In genomic region chr2:36021385-36022159, GRCm38 (mm10) we compare ENCODE assay signal across 8 mouse cellular contexts. TPM values are rescaled to one million over a fixed set of nuclear protein-coding genes. Genes with fewer than 3 reads are reported as not detected.
DNase-seq lines count a peak whose midpoint lies in the region; ATAC-seq and TF ChIP-seq lines count a peak whose summit lies in the region.

No protein-coding gene starts in this region.

- peak; percentile 67 for TF ChIP-seq CTCF in brain, embryonic 14.5 days (IDR thresholded peaks at IDR 0.05; ENCODE audit: borderline replicate concordance, extremely low read depth, insufficient read depth, insufficient read length)
- TF ChIP-seq CTCF in testis, adult 2 months (IDR thresholded peaks at IDR 0.05; ENCODE audit: control insufficient read depth, insufficient read depth, insufficient replicate concordance, low read depth, low read length), result peak; percentile 69; the same call in 1 of the 2 replicates

- H3K9me3 ChIP-seq in heart, embryonic 16.5 days (replicated peaks; ENCODE audit: control insufficient read depth, low read length), result no peaks in the 10 kb centered on the region
- no peaks in the 10 kb centered on the region for H3K9me3 ChIP-seq in liver, embryonic 12.5 days (replicated peaks)

- H3K9ac ChIP-seq in heart, embryonic 16.5 days (ENCODE audit: low read length), result no peak overlapping the region; the same call in 1 of the 2 replicates
- no peak overlapping the region for H3K9ac ChIP-seq in liver, embryonic 12.5 days

- peak; percentile 37; the same call in 1 of the 2 replicates for ATAC-seq in heart, embryonic 16.5 days (replicated peaks; ENCODE audit: extremely low read depth, insufficient read depth, low FRiP score)
- no peak; the same call in 1 of the 2 replicates for ATAC-seq in liver, embryonic 12.5 days

- H3K4me3 ChIP-seq in heart, embryonic 16.5 days (ENCODE audit: low read length), result peak overlapping the region; percentile 25
- no peak overlapping the region for H3K4me3 ChIP-seq in liver, embryonic 12.5 days
- H3K4me3 ChIP-seq in testis, adult 2 months (ENCODE audit: control insufficient read depth, low read depth, low read length), result peak overlapping the region; percentile 63

- DNase-seq in 416B (ENCODE audit: low read depth), result peak; percentile 26
- peak; percentile 93 for DNase-seq in brain, embryonic 14.5 days (ENCODE audit: low read depth)
- peak; percentile 9 for DNase-seq in fibroblast of lung, adult 2 months (ENCODE audit: low read depth)
- DNase-seq in kidney, postnatal 25 days, result peak; percentile 86 to 92
- peak; percentile 81 for DNase-seq in neural tube, embryonic 10.5 days (ENCODE audit: extremely low spot score, low spot score)

- no peaks in the 10 kb centered on the region for H3K36me3 ChIP-seq in heart, embryonic 16.5 days (ENCODE audit: control insufficient read depth, insufficient read depth)
- no peaks in the 10 kb centered on the region for H3K36me3 ChIP-seq in liver, embryonic 12.5 days
- no peaks in the 10 kb centered on the region for H3K36me3 ChIP-seq in testis, adult 2 months (ENCODE audit: control insufficient read depth, insufficient read depth, low read length)

- peaks cover 4% of the 10 kb centered on the region; the same call in 1 of the 2 replicates for H3K4me1 ChIP-seq in heart, embryonic 16.5 days (ENCODE audit: control insufficient read depth, insufficient read depth, low read length)
- H3K4me1 ChIP-seq in liver, embryonic 12.5 days, result no peaks in the 10 kb centered on the region
- peaks cover 8% of the 10 kb centered on the region for H3K4me1 ChIP-seq in testis, adult 2 months (ENCODE audit: control insufficient read depth, insufficient read depth, low read length)

- H3K27ac ChIP-seq in heart, embryonic 16.5 days (ENCODE audit: low read length), result no peak overlapping the region
- no peak overlapping the region for H3K27ac ChIP-seq in liver, embryonic 12.5 days
- no peak overlapping the region for H3K27ac ChIP-seq in testis, adult 2 months (ENCODE audit: control insufficient read depth, insufficient read depth, low read depth, low read length)

- TF ChIP-seq POLR2A in brain, embryonic 14.5 days (IDR thresholded peaks at IDR 0.05; ENCODE audit: borderline replicate concordance, extremely low read depth, insufficient read depth, insufficient read length, poor library complexity, severe bottlenecking), result no peak
- TF ChIP-seq POLR2A in testis, adult 2 months (IDR thresholded peaks at IDR 0.05; ENCODE audit: control insufficient read depth, low read depth, low read length), result no peak

- no peaks in the 10 kb centered on the region for H3K27me3 ChIP-seq in heart, embryonic 16.5 days (ENCODE audit: control insufficient read depth, insufficient read depth, low read length)
- peaks cover 15% of the 10 kb centered on the region for H3K27me3 ChIP-seq in liver, embryonic 12.5 days (replicated peaks)
- no peaks in the 10 kb centered on the region for H3K27me3 ChIP-seq in testis, adult 2 months (ENCODE audit: control insufficient read depth, insufficient read depth, low read length)

- 9% methylated on average over 28 of the region's 32 CpGs for WGBS in heart, embryonic 16.5 days
- WGBS in liver, embryonic 12.5 days (ENCODE audit: insufficient replicate concordance), result 15% methylated on average over 32 of the region's 32 CpGs

- peak overlapping the region; percentile 56 for H3K4me2 ChIP-seq in heart, embryonic 16.5 days (ENCODE audit: low read depth, low read length)
- H3K4me2 ChIP-seq in liver, embryonic 12.5 days, result peak overlapping the region; percentile 43

RNA-seq across cellular contexts. Expression of gene Ndufa8, which starts 27.6 kb away (rescaled TPM):
- 123 and 135 TPM in 2 replicates for polyA plus RNA-seq in brain, embryonic 14.5 days (2012; rRNA removed)
- polyA plus RNA-seq in heart, embryonic 16.5 days (2015; fragmentation: Nextera tagmentation; extraction: Ambion mirVana), result 553 and 578 TPM in 2 replicates
- 155 and 162 TPM in 2 replicates for polyA plus RNA-seq in liver, embryonic 12.5 days (2016; fragmentation: Nextera tagmentation; extraction: Ambion mirVana)
- polyA plus RNA-seq in testis, adult 2 months (2012; rRNA removed), result 78.4 and 80.8 TPM in 2 replicates

RNA-seq across cellular contexts. Expression of gene Morn5, which starts 27.7 kb away (rescaled TPM):
- 0.93 and 2.3 TPM in 2 replicates for polyA plus RNA-seq in brain, embryonic 14.5 days (2012; rRNA removed)
- polyA plus RNA-seq in heart, embryonic 16.5 days (2015; fragmentation: Nextera tagmentation; extraction: Ambion mirVana), result 0.42 and 0.87 TPM in 2 replicates
- 0.18 TPM in 1 of 2 replicates, not detected in the other for polyA plus RNA-seq in liver, embryonic 12.5 days (2016; fragmentation: Nextera tagmentation; extraction: Ambion mirVana)
- 492 and 524 TPM in 2 replicates for polyA plus RNA-seq in testis, adult 2 months (2012; rRNA removed)

RNA-seq across cellular contexts. Expression of gene Ttll11, which starts 41.9 kb away (rescaled TPM):
- polyA plus RNA-seq in brain, embryonic 14.5 days (2012; rRNA removed), result 7.8 and 9.3 TPM in 2 replicates
- 0.80 and 0.94 TPM in 2 replicates for polyA plus RNA-seq in heart, embryonic 16.5 days (2015; fragmentation: Nextera tagmentation; extraction: Ambion mirVana)
- polyA plus RNA-seq in liver, embryonic 12.5 days (2016; fragmentation: Nextera tagmentation; extraction: Ambion mirVana), result 1.0 and 1.3 TPM in 2 replicates
- 47.1 and 47.6 TPM in 2 replicates for polyA plus RNA-seq in testis, adult 2 months (2012; rRNA removed)

Comparison
In these comparisons a context has a peak if more than half of its experiments do, and no peak if none do; other contexts are left out.
1. DNase-seq: peak in every context shown above with its lines; median percentile 93 in brain, embryonic 14.5 days; 89 in kidney, postnatal 25 days; 81 in neural tube, embryonic 10.5 days; 26 in 416B; 9 in fibroblast of lung, adult 2 months.
2. RNA of gene Morn5, which starts 27.7 kb away (polyA plus RNA-seq): 492 to 524 TPM in testis, adult 2 months; 0.93 to 2.3 TPM in brain, embryonic 14.5 days, 0.42 to 0.87 TPM in heart, embryonic 16.5 days and 0.18 TPM in liver, embryonic 12.5 days; every median in the first group is over 100 times any median in the second.